ENCODE assay signal across 13 mouse cellular contexts in genomic region chr1:149809527-149809926, GRCm38 (mm10).
DNase-seq lines count a peak whose midpoint lies in the region; ATAC-seq and TF ChIP-seq lines count a peak whose summit lies in the region.
"Had no signal": no experiment of that assay in that cellular context is flagged by ENCODE, and none has a peak within 500 bp of the region (broad histone marks: within the 10 kb centered on the region; RNA-seq: fewer than 3 reads in every experiment).

No protein-coding gene starts in this region.

- POLR2A ChIA-PET in Patski (lab: Charles Lee) = no interaction called here

- ATAC-seq in forebrain, embryonic 14.5 days = no peak
- no peak for ATAC-seq in forebrain, embryonic 11.5 days (replicated peaks; ENCODE audit: low FRiP score)
- ATAC-seq in Patski = no peak

- CTCF ChIA-PET in Patski (lab: Charles Lee) = interaction anchor here (1.0 to 1.5 kb wide), 2 partner anchors 18 to 22 kb away, joined by 3 to 5 read pairs; no protein-coding TSS in a partner anchor

- no peaks in the 10 kb centered on the region for H3K36me3 ChIP-seq in forebrain, embryonic 14.5 days (ENCODE audit: control insufficient read depth, insufficient read depth, low read length)
- no peaks in the 10 kb centered on the region for H3K36me3 ChIP-seq in forebrain, embryonic 11.5 days (ENCODE audit: control insufficient read depth, insufficient read depth, low read length)
- H3K36me3 ChIP-seq: kidney, embryonic 15.5 days; limb, embryonic 10.5 days had no signal

- H3K4me2 ChIP-seq in forebrain, embryonic 14.5 days (ENCODE audit: low read length) = no peak overlapping the region
- no peak overlapping the region for H3K4me2 ChIP-seq in forebrain, embryonic 11.5 days (ENCODE audit: low read depth, low read length, severe bottlenecking)
- H3K4me2 ChIP-seq: kidney, embryonic 15.5 days had no signal

- H3K4me1 ChIP-seq in forebrain, embryonic 14.5 days (ENCODE audit: control insufficient read depth, insufficient read depth, low read length) = no peaks in the 10 kb centered on the region
- no peaks in the 10 kb centered on the region for H3K4me1 ChIP-seq in forebrain, embryonic 11.5 days (replicated peaks; ENCODE audit: control insufficient read depth, insufficient read depth, low read length)
- H3K4me1 ChIP-seq: kidney, embryonic 15.5 days; limb, embryonic 10.5 days had no signal

- no peaks in the 10 kb centered on the region for H3K9me3 ChIP-seq in forebrain, embryonic 14.5 days (replicated peaks; ENCODE audit: control insufficient read depth, low read length)
- no peaks in the 10 kb centered on the region for H3K9me3 ChIP-seq in forebrain, embryonic 11.5 days (ENCODE audit: control insufficient read depth, low read length)
- H3K9me3 ChIP-seq: kidney, embryonic 15.5 days; limb, embryonic 10.5 days had no signal

- no peak overlapping the region for H3K27ac ChIP-seq in forebrain, embryonic 14.5 days (ENCODE audit: low read depth, low read length)
- H3K27ac ChIP-seq in forebrain, embryonic 11.5 days (ENCODE audit: low read depth, low read length) = no peak overlapping the region
- no peak overlapping the region for H3K27ac ChIP-seq in layer of hippocampus, adult 2 months
- H3K27ac ChIP-seq: kidney, embryonic 15.5 days; limb, embryonic 10.5 days had no signal

- DNase-seq in forebrain, embryonic 14.5 days (ENCODE audit: low spot score) = peak; percentile 47
- no peak for DNase-seq in forebrain, embryonic 11.5 days (ENCODE audit: low spot score)
- no peak for DNase-seq in layer of hippocampus, adult 2 months (ENCODE audit: low spot score in 2 of 2)
- DNase-seq in layer of hippocampus, adult 8-10 months (ENCODE audit: low spot score in 2 of 2) = no peak
- DNase-seq in 3T3-L1 (ENCODE audit: low read depth, low spot score) = peak; percentile 23
- DNase-seq in Patski (ENCODE audit: low read depth, low spot score) = no peak
- no peak for DNase-seq in adrenal gland, postnatal 14 days
- no peak for DNase-seq in right cerebral cortex, postnatal 25 days
- DNase-seq: adrenal gland, adult 8-10 months; heart, adult 18-20 months; right cerebral cortex, postnatal 14 days had no signal

- in situ Hi-C loops in Patski (cut with MboI; ENCODE audit: low pct_unique_long_range_greater_than_20kb) = no loop called here

- H3K9ac ChIP-seq in forebrain, embryonic 14.5 days (ENCODE audit: low read length) = no peak overlapping the region
- no peak overlapping the region for H3K9ac ChIP-seq in forebrain, embryonic 11.5 days (ENCODE audit: low read length)
- H3K9ac ChIP-seq: kidney, embryonic 15.5 days had no signal

- no peaks in the 10 kb centered on the region for H3K27me3 ChIP-seq in forebrain, embryonic 14.5 days (replicated peaks; ENCODE audit: control insufficient read depth, insufficient read depth, low read length)
- H3K27me3 ChIP-seq in forebrain, embryonic 11.5 days (ENCODE audit: control insufficient read depth, insufficient read depth, low read length) = no peaks in the 10 kb centered on the region
- no peaks in the 10 kb centered on the region for H3K27me3 ChIP-seq in Patski
- H3K27me3 ChIP-seq: kidney, embryonic 15.5 days had no signal

- 82% methylated on average over 1 of the region's 1 CpGs for WGBS in forebrain, embryonic 14.5 days
- 83% methylated on average over 1 of the region's 1 CpGs for WGBS in forebrain, embryonic 11.5 days

- peak; percentile 87 for TF ChIP-seq CTCF in layer of hippocampus, adult 2 months (conservative IDR thresholded peaks at IDR 0.05)
- TF ChIP-seq CTCF in Patski (IDR thresholded peaks at IDR 0.05) = peak; percentile 34

- no peak overlapping the region for H3K4me3 ChIP-seq in forebrain, embryonic 14.5 days (ENCODE audit: low read depth, low read length)
- H3K4me3 ChIP-seq in forebrain, embryonic 11.5 days (ENCODE audit: low read depth, low read length) = no peak overlapping the region
- H3K4me3 ChIP-seq in layer of hippocampus, adult 2 months = no peak overlapping the region
- H3K4me3 ChIP-seq: kidney, embryonic 15.5 days; limb, embryonic 10.5 days had no signal

Comparison
In these comparisons a context has a peak if more than half of its experiments do, and no peak if none do; other contexts are left out.
1. DNase-seq: peak in forebrain, embryonic 14.5 days (single experiment) and 3T3-L1 (single experiment); none in forebrain, embryonic 11.5 days (single experiment), layer of hippocampus, adult 2 months (0 of 2), layer of hippocampus, adult 8-10 months (0 of 2), Patski (single experiment), adrenal gland, postnatal 14 days (single experiment) and right cerebral cortex, postnatal 25 days (single experiment).